Mouse (Mus musculus) common myeloid progenitor, adult 5-6 weeks (primary cell): ENCODE data around the gene Plxna4. TPM values are rescaled to one million over a fixed set of nuclear protein-coding genes. Genes with fewer than 3 reads are reported as not detected.

Experiments
- ATAC-seq: replicated peaks from 2 replicates; pipeline ENCODE4 v1.8.0; 2016; ENCODE audit warnings: low read depth, mild to moderate bottlenecking, moderate TSS enrichment, inconsistent platforms; ENCODE audit not compliant: poor library complexity, severe bottlenecking
- total RNA-seq: library from RNA; stranded (forward); fragments of 200-1000, 187-1606 nt; gene quantifications from 2 replicates; pipeline ENCODE4 v1.2.3, GENCODE M21; 2017

Plxna4 gene
- total RNA-seq = 0.39 and 0.46 TPM in 2 replicates

DNA sequence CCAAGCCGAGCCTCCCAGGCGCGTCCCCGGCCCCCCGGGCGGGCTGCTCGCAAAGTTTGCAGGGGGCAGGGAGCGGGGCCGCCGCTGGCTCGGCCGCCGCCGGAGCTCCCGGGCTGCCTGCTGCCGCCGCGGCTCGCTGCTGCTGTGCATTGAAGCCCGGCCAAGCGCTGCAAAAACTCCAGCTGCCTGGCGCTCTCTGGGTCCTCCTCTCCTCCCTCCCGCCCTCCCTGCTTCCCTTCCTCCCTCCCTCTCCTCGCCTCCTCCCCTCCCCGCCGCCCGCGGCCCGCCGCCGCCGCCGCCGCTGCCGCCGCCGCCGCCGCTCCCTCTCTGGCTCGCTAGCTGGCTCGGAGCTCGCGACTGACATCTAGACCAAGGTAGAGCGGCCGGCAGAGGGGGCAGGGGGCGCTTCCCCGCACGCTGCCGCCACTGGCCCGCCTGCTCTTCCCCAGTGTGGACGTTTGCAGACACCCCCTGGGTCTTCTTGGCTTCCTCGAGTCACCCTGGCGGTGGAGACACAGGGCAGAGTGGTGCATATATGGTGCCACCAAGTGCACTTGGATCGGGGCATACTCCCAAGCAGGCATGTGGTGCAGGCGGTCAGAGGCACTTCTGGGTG is at the start of gene Plxna4:
Gene Plxna4, minus strand, starts transcription at position 137 of the 616 bp plus-strand sequence.
- ATAC-seq = peak; percentile 40

GRCm38 (mm10) chr6:32637568-32638183 is 49.7 kb upstream of the Plxna4 start:
- ATAC-seq = no peak

GRCm38 (mm10) chr6:32610712-32611111 is 22.7 kb upstream of the Plxna4 start:
- no peak for ATAC-seq

GRCm38 (mm10) chr6:32606787-32607186 is 18.8 kb upstream of the Plxna4 start:
- no peak for ATAC-seq

- no peak for ATAC-seq
Observed at GRCm38 (mm10) chr6:32605581-32605980, 17.6 kb upstream of the Plxna4 start.

DNA sequence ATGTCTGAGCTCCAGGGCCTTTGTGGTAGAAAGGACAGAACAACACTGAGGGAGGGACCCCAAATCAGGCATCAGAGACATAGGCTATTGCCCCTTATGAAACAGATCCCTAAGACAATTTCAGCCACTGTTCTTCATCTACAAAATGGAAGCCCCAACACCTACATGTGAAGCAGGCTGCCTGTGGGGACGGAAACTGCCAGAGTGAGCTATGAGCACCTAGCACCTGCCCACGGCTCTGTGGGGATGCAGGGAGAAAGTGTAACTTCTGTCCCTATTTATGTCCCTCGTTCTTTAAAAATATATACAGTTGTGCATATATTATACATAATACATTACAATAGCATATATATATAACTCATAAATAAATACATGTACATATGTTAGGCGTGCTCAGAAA is 16.9 kb upstream of the Plxna4 start:
- ATAC-seq = no peak

- ATAC-seq = no peak
Observed at GRCm38 (mm10) chr6:32602130-32602529, 14.1 kb upstream of the Plxna4 start.

- no peak for ATAC-seq
Observed at GRCm38 (mm10) chr6:32601306-32601705, 13.3 kb upstream of the Plxna4 start.

DNA sequence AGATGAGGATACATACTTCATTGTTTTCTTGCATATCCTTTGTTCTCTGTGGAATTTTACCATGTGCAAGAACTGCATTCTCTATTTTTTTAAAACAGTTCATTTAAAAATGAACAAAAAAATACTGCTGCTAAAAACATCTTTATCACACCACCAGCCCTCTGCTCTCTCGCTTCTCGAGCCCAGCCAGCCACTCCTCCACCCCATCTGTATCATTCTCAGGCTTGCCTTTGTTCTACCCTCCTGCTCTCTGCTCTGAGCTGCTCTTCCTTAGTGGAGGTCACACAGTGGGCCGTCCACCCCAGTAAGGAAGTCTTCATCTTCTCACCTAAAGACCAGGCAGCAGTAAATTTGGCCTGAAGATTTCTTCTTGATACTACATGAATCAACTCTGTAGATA is 7.6 kb upstream of the Plxna4 start:
- ATAC-seq = no peak

DNA sequence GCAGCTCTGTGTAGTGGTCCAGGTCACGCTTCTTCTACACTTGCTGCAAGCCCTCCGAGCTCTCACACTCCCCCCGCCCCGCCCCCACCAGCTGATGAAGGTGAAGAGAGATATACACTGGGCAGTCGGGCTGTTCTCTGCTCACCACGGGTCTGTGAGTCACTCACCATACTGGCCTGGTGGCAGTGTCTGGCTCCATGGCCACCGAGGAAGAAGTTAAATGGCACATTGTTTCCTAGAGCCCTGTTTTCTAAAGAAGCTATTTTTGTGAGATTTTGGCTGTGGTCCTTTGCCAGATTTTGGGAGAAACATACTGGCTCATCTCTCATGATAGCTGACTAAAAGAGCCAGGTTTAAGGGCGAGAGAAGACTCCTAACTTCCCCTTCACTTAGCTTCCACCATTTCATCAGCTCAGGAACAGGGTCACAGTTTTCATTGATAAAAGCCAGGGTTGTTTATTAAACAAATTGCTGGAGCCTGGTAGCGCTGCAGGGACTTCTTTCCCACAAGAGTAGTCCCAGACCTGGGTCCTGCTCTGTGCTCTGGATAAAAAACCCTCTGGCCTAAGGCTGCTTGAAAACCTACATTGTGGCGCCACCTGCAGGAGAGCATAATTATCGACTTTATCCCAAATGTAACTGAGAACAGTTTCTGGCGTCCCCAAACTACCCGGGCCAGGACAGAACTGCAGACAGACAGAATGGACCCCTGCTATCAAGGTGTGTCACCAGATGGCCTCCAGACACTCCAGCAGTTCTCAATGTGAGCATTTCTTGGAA is 3.2 kb upstream of the Plxna4 start:
- ATAC-seq = peak; percentile 67

GRCm38 (mm10) chr6:32589632-32590031 is 1.6 kb upstream of the Plxna4 start:
- no peak for ATAC-seq

- no peak for ATAC-seq
Observed at GRCm38 (mm10) chr6:32587136-32588009, 619 bp downstream of the Plxna4 start.

DNA sequence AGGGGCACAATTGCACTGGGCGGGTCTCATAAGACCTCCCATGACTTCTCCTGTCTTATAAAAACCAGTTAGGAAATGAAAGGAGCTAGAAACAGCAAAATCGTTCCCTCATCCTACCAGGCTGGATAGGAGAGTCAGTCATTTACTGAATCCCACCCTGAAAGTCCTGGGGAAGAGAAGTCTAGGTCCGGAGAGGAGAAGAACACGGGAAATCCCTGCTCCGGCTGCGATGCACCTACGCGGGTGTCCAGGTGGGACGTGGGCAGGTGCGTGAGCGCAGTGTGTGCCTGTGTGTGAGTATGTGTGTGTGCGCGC is 1.2 kb downstream of the Plxna4 start:
- no peak for ATAC-seq

DNA sequence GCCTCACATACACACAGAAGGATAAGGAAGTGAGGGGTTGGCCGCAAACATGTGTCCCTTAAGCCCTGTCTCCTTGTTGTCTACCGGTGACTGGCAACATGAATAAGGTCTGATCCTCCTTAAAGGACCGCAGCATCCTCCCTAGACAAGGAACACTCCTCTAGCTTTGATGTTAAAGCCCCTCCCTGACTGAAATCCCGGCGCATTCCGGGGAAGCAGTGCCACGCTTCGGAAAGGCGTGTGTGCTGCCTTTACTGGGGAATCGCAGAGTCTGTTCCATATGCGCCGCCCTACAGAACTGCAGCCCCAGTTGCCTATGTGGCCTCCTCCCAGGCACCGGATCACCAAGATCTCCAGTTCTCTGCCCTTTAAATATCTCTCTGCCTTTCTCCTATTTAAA is 1.6 kb downstream of the Plxna4 start:
- peak; percentile 56; the same call in 1 of the 2 replicates for ATAC-seq

DNA sequence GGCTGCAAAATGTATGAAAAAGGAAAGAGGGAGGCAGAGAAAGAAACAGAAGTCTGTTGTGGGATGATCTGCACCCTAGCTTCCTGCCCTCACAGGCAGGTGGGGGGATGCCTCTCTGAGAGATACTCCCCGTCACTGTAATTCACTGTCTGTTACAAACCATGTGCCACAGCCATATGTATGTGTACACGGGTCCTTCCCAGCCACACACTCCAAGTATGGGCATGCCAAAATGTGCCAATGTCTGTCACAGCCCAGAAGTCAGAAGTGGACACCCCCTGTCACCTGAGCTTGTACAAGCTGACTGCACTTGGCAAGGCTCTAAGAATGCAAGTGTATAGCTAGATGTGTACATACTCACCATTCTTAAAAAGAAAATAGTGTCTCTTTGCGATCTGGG is 2.8 kb downstream of the Plxna4 start:
- ATAC-seq = no peak

- ATAC-seq = no peak
Observed at GRCm38 (mm10) chr6:32584243-32584880, 3.6 kb downstream of the Plxna4 start.

DNA sequence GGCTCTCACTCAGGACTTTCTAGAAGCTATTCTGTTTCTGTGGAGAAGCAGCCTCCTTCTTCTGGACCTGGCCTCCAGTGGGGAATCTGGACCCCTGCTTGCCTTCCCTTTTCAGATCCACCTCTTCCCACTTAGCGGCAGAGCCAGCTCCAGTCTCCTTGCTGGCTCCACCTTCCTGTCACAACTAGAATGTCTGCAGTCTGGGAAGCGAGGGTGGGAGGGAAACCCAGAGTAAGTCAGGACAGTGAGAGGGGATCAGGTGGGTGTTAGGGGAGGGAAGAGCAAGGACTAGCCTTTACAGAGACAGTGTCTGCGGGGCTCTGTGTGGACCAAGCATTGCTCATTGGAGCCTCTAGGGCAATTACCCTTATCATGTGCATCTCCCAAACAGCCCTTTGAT is 4.4 kb downstream of the Plxna4 start:
- no peak for ATAC-seq

GRCm38 (mm10) chr6:32571485-32571884 is 16.5 kb downstream of the Plxna4 start:
- ATAC-seq = no peak

DNA sequence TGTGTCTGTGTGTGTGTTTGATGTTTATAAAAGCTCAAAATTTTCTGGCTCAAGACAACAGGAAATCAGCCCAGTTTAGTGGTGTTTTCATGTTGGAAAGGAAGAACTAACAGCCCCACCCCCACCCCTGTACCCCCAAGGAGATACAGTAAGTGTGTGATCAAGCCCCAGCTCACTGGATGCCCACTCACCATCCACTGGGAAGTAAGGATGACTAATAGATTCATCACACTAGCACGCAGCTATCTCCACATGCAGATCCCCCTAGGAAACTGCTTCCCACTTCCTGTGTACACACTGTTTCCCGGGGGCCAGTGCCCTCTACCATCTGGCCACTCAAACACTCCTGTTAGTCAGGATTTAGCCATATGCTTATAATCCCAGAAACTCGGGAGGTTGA is 17.5 kb downstream of the Plxna4 start:
- no peak for ATAC-seq

DNA sequence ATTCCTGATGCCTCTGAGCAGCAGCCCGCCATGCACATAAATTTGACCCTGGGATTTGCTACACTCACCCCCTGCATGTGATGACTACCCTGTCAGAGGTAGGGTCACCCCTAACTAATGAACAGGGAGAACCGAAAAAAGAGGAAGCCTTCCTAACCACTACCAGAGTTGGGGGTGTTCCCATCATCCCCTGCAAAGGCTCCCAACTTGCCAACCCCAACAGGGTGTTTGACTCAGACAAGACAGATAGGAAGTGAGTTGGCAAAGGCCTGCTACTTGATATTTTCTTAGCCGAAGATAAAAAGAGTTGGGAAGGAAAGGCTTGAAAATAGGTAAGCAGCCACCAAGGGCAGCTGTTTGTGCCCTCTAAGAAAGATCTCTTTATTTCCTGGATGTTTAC is 18.1 kb downstream of the Plxna4 start:
- ATAC-seq = peak; percentile 97
